Mouse (Mus musculus) activated CD4-positive, CD25-positive, alpha-beta regulatory T cell, adult 4 months (primary cell): ENCODE results near the gene Ctnna3. TPM values are rescaled to one million over a fixed set of nuclear protein-coding genes. Genes with fewer than 3 reads are reported as not detected.

Source experiments
- ATAC-seq: one replicate; pipeline ENCODE4 v1.8.0; 2017
- polyA plus RNA-seq, 2 experiments: library from polyadenylated mRNA; unstranded; fragments of 100-300 nt; shearing (Covaris generic); gene quantifications; one replicate each; pipeline ENCODE4 v1.2.1; 2017

The Ctnna3 gene
- polyA plus RNA-seq, 2 experiments from 2014 or later, result 0.26 TPM; not detected in 1

- no peak for ATAC-seq
Measured at GRCm38 (mm10) chr10:63532381-63532780, 102.5 kb downstream of the Ctnna3 start.

GRCm38 (mm10) chr10:63541754-63542153, 111.9 kb downstream of the Ctnna3 start:
- no peak for ATAC-seq

GRCm38 (mm10) chr10:63542493-63542892, 112.6 kb downstream of the Ctnna3 start:
- ATAC-seq, result no peak

GRCm38 (mm10) chr10:63566691-63567090, 136.8 kb downstream of the Ctnna3 start:
- no peak for ATAC-seq

- no peak for ATAC-seq
Measured at GRCm38 (mm10) chr10:63571561-63571960, 141.7 kb downstream of the Ctnna3 start.

- no peak for ATAC-seq
Measured at GRCm38 (mm10) chr10:63572866-63573265, 143.0 kb downstream of the Ctnna3 start.

- no peak for ATAC-seq
Measured at GRCm38 (mm10) chr10:63574100-63574609, 144.3 kb downstream of the Ctnna3 start.

GRCm38 (mm10) chr10:63582608-63583007, 152.7 kb downstream of the Ctnna3 start:
- peak; percentile 32 for ATAC-seq

- ATAC-seq, result no peak
Measured at GRCm38 (mm10) chr10:63583798-63584374, 154.0 kb downstream of the Ctnna3 start.

- ATAC-seq, result no peak
Measured at GRCm38 (mm10) chr10:63599417-63599816, 169.5 kb downstream of the Ctnna3 start.

GRCm38 (mm10) chr10:63601206-63601605, 171.3 kb downstream of the Ctnna3 start:
- no peak for ATAC-seq

- no peak for ATAC-seq
Measured at GRCm38 (mm10) chr10:63628546-63628945, 198.6 kb downstream of the Ctnna3 start.

- no peak for ATAC-seq
Measured at GRCm38 (mm10) chr10:63633915-63634314, 204.0 kb downstream of the Ctnna3 start.

- ATAC-seq, result no peak
Measured at GRCm38 (mm10) chr10:63637987-63638386, 208.1 kb downstream of the Ctnna3 start.

GRCm38 (mm10) chr10:63647300-63647699, 217.4 kb downstream of the Ctnna3 start:
- no peak for ATAC-seq

GRCm38 (mm10) chr10:63650307-63650706, 220.4 kb downstream of the Ctnna3 start:
- no peak for ATAC-seq

GRCm38 (mm10) chr10:63652887-63653286, 223.0 kb downstream of the Ctnna3 start:
- no peak for ATAC-seq

GRCm38 (mm10) chr10:63653571-63653970, 223.7 kb downstream of the Ctnna3 start:
- no peak for ATAC-seq

- ATAC-seq, result no peak
Measured at GRCm38 (mm10) chr10:63654560-63654959, 224.7 kb downstream of the Ctnna3 start.

- no peak for ATAC-seq
Measured at GRCm38 (mm10) chr10:63676343-63676742, 246.4 kb downstream of the Ctnna3 start.

GRCm38 (mm10) chr10:63689233-63689632, 259.3 kb downstream of the Ctnna3 start:
- no peak for ATAC-seq

GRCm38 (mm10) chr10:63689651-63690050, 259.8 kb downstream of the Ctnna3 start:
- ATAC-seq, result no peak

- no peak for ATAC-seq
Measured at GRCm38 (mm10) chr10:63692039-63692438, 262.1 kb downstream of the Ctnna3 start.

GRCm38 (mm10) chr10:63710211-63710610, 280.3 kb downstream of the Ctnna3 start:
- ATAC-seq, result no peak

- no peak for ATAC-seq
Measured at GRCm38 (mm10) chr10:63712530-63712929, 282.6 kb downstream of the Ctnna3 start.
